Mouse (Mus musculus): Measurements from ENCODE around the gene Hmga2.

The Hmga2 gene

GRCm38 (mm10) chr10:120397211-120397631, 79.0 kb downstream of the Hmga2 start:
- TF ChIP-seq GATA4 (IDR thresholded peaks at IDR 0.05; ENCODE audit: insufficient replicate concordance, low read length): no peak

DNA sequence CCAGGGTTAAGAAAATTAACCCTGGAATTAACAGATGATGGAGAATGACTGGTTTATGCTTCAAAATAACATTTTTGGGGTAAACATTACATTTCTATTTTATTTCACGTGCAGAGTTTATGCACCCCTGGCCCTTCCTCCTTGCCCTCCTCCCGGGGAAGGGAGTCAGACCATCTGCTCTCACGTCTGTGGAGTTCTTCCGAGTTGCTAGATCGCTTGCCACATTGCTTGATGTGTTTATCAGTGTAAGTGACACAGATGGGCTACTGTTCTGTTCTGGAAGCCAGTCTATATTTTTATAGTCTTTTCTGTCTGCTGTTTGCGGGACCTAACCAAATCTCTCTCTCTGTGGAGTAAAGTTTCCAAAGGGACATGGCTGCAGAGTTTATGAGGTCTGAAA, 80.7 kb downstream of the Hmga2 start:
- TF ChIP-seq GATA4 (IDR thresholded peaks at IDR 0.05; ENCODE audit: insufficient replicate concordance, low read length): no peak

- TF ChIP-seq GATA4 (IDR thresholded peaks at IDR 0.05; ENCODE audit: insufficient replicate concordance, low read length): no peak
Observed at GRCm38 (mm10) chr10:120394740-120395139, 81.5 kb downstream of the Hmga2 start.

DNA sequence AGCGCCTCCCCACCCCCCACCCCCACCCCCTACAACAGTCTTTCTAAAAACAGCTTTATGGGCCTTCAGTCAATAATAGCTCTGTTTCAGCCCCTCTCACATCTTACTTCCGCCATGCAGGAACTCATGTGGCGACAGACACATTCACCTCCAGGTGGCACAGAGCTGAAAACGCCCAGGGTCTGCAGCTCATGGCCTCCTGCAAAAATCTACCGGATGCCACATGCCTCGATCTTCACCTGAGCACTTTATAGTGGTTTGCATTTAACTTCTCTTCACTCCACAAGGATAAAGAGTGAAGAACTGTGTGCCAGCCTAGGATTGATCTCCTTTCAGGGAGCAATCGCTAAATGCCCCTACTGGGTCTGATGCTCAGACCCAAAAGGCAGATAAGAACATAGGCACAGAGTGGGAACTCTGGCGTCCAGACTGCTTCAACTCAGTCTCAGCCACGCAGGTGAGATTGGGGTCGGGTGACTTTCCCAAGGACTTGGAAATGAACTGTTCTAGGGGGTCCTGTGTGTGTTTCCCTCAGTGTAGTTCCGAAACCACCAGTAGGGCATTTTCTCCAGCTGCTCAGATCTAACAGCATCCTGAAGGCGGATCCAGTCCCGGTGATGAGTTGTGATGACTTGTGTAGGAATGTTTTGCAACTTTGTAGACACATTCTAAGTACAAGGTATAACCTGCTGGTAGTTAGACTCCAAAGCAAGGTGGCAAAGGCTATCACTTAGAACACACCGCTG, 84.1 kb downstream of the Hmga2 start:
- TF ChIP-seq GATA4 (IDR thresholded peaks at IDR 0.05; ENCODE audit: insufficient replicate concordance, low read length): no peak

DNA sequence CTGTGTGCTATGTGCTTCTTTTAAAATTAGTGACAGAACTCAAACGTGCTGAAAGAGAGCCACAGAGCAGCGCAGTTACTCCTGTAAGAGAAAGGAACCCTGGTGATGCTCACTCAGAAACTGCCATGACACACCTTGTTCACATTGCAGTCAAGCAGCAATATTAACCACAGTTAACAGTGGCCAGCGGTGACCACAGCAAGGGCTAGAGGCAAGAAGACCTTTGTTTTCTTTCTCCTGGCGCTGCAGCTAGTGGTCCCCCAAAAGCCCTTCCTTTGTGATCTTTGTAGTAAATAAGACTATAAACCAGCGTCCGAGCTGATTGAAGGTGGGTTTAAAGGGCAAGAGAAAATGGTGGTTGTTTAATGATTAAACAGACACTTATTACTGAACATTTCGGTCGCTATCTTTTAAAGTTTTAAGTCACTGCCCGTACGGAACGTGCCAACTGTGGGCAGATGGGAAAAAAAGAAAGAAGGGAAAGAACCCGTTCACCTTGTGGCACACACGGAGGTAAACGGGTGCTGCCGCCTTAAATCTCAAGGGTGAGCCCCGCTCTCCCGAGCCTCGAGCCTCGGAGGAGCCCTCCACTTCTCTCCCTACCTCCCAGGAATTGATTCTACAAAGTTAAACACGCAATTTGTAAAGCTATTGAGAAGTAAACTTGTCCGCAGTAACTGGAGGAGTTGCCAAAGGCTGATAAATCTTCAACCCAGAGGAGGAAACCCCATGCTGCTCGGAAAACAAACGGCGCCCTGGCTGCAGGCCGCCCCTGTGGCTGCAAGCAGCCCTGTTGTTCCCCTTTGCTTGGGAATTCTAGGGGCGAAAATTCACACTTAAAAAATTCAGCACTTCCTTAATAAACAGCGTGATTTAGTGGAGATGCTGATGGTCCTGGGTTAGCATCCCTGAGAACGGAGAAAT, 85.1 kb downstream of the Hmga2 start:
- TF ChIP-seq GATA4 (IDR thresholded peaks at IDR 0.05; ENCODE audit: insufficient replicate concordance, low read length): no peak

GRCm38 (mm10) chr10:120389707-120390106, 86.6 kb downstream of the Hmga2 start:
- TF ChIP-seq GATA4 (IDR thresholded peaks at IDR 0.05; ENCODE audit: insufficient replicate concordance, low read length): no peak

DNA sequence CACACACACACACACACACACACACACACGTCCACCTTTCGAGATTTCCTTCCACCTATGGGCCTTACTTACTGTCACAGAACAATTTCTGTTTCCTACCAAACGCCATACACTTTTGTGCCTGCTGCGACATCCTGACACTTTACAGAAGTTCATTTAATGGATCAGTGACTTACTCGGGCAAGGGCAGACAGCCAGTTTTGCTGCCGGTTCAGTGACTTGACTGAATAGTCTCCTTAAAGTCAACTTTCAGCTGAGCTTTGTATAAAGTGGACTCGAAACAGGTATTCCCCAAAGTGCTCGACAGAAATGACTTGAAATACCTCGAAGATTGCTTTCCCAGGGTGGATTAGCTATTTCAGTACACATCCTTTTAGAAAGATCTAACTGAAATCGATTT, 87.3 kb downstream of the Hmga2 start:
- TF ChIP-seq GATA4 (IDR thresholded peaks at IDR 0.05; ENCODE audit: insufficient replicate concordance, low read length): no peak

- no peak for TF ChIP-seq GATA4 (IDR thresholded peaks at IDR 0.05; ENCODE audit: insufficient replicate concordance, low read length)
Observed at GRCm38 (mm10) chr10:120388400-120388871, 87.8 kb downstream of the Hmga2 start.

DNA sequence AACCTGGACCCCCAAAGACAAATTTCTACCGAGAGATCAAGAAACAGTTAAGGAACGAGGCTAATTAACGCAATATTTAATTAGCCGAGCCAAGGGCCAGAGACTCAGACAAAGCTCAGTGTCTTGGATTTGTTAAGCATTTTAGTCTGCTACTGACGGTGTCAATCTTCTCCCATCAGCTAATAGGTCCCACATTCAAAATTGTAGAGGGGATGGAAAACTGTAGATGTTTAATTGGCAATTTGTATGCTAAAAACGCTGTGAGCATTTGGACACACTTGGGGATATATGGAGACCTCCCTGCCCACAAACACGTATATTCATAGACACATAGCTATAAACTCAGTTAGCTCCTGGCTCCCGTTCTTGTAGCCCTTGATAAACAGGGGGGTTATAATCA, 89.2 kb downstream of the Hmga2 start:
- TF ChIP-seq GATA4 (IDR thresholded peaks at IDR 0.05; ENCODE audit: insufficient replicate concordance, low read length): no peak

- TF ChIP-seq GATA4 (IDR thresholded peaks at IDR 0.05; ENCODE audit: insufficient replicate concordance, low read length): peak; percentile 88; the same call in 1 of the 2 replicates
Observed at GRCm38 (mm10) chr10:120384797-120385600, 91.3 kb downstream of the Hmga2 start.

DNA sequence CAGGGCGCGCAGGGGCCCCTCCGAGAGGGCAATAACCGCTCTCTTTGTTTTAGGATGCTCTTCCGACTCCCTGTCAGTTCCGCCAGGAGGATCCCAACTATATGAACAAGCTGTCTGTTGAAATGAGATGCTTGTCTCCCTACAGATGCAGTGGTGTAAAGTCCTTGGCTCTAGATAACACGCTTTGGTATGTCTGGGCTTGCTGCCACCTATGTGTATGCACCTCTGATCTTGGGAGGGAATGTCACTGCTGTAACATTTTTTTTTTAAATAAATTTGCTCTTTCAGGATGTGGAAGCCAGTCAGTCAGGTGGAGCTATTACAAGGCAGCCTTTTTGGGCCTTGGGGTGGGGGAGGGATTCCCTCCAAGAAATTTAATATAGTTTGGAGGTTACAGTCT, 92.2 kb downstream of the Hmga2 start:
- TF ChIP-seq GATA4 (IDR thresholded peaks at IDR 0.05; ENCODE audit: insufficient replicate concordance, low read length): no peak

GRCm38 (mm10) chr10:120377795-120378194, 98.5 kb downstream of the Hmga2 start:
- TF ChIP-seq GATA4 (IDR thresholded peaks at IDR 0.05; ENCODE audit: insufficient replicate concordance, low read length): no peak

DNA sequence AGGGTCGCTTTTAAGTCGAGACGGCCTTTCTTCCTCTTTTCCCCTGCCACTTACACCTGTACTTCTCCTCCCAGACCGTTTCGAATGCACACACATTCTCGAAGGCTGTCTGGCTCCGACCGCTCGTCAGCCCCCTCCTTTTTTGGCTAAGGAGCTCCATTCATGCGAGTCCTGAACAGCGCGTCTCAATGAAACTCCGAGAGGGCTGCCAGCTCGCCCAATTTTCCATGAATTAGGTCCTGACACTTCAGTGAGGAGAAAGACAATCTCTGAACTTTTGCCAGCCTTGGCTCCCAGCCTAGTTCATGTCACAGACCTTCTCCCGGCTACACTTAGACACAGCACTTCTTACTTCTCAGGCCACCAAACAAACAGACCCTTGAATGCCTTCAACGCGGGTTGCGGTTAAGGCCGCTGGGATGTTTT, 98.9 kb downstream of the Hmga2 start:
- TF ChIP-seq GATA4 (IDR thresholded peaks at IDR 0.05; ENCODE audit: insufficient replicate concordance, low read length): no peak

DNA sequence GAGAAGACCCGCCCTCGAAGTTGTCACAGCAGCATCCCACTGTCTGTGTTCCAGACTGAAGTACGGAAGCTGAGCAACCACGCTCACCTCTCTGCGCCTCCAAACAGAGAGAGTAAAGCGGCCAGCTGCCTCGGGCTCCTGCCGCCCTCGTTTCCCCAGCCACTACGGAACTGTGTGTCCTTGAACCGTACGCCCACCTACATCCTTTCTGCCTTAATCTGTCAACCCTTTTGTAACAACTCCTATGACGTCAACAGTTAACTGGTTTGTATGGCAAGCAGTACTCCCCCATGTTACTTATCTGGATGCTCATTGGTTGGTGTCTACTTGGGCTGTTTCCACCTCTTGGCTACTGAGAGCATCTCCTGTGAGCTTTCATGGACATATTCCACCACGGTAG, 100.8 kb downstream of the Hmga2 start:
- TF ChIP-seq GATA4 (IDR thresholded peaks at IDR 0.05; ENCODE audit: insufficient replicate concordance, low read length): no peak

GRCm38 (mm10) chr10:120371215-120371614, 105.1 kb downstream of the Hmga2 start:
- no peak for TF ChIP-seq GATA4 (IDR thresholded peaks at IDR 0.05; ENCODE audit: insufficient replicate concordance, low read length)

All from liver, adult (tissue).